Mouse (Mus musculus): Measurements from ENCODE around the gene Fyb2.

DNA sequence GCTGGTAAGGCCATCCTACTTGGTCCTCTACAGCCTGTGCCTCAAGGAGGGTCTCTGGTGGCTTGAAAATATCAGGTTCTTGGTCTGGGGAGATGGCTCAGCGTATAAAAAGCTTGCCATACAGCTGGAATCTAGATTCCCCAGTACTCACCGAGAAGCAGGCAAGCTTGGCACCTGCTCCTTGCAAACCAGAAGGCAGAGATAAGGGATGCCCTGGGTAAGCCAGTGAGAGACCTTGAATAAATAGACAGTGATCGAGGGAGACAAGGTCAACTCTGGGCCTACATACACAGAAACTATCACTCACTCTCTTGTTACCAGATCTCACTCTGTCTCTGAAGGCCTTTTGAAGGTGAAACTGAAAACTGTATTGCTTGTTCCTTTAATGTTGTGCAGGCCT is 21.7 kb downstream of the Fyb2 start:
- TF ChIP-seq EP300 (IDR thresholded peaks at IDR 0.05; ENCODE audit: insufficient read depth, low read depth, low read length) (no peak), POLR2A (IDR thresholded peaks at IDR 0.05; ENCODE audit: insufficient read depth, low read depth, low read length) (no peak), CTCF (IDR thresholded peaks at IDR 0.05) (no peak)

Data from heart, adult 2 months (tissue).